Mouse (Mus musculus): ENCODE data around the gene Ins2. TPM values are rescaled to one million over a fixed set of nuclear protein-coding genes. Genes with fewer than 3 reads are reported as not detected.

Ins2 gene
- polyA plus RNA-seq, 1 experiment from 2014 or later = not detected

- Histone ChIP-seq H3K27me3 (ENCODE audit: insufficient read depth, poor library complexity, severe bottlenecking) (peaks cover 100% of the 10 kb centered on the region), H3K27ac (peak overlapping the region; percentile 99), H3K4me1 (peaks cover 46% of the 10 kb centered on the region), H3K9me3 (no peaks in the 10 kb centered on the region), H3K36me3 (peaks cover 19% of the 10 kb centered on the region), H3K4me3 (peak overlapping the region; percentile 83)
- DNase-seq (ENCODE audit: low spot score) = no peak
- 1% methylated on average over 25 of the region's 25 CpGs for WGBS
These were observed 82.1 kb downstream of the Ins2 start for GRCm38 (mm10) chr7:142661046-142661445.

- DNase-seq (ENCODE audit: low spot score) = peak; percentile 82
- H3K4me1 ChIP-seq = peaks cover 46% of the 10 kb centered on the region
- peak overlapping the region; percentile 99 for H3K27ac ChIP-seq
- H3K9me3 ChIP-seq = no peaks in the 10 kb centered on the region
- under 1% methylated on average over 29 of the region's 29 CpGs for WGBS
- H3K36me3 ChIP-seq = peaks cover 16% of the 10 kb centered on the region; the same call in 1 of the 2 replicates
- peak overlapping the region; percentile 83 for H3K4me3 ChIP-seq
- peaks cover 100% of the 10 kb centered on the region for H3K27me3 ChIP-seq (ENCODE audit: insufficient read depth, poor library complexity, severe bottlenecking)
These were observed 82.6 kb downstream of the Ins2 start for GRCm38 (mm10) chr7:142660651-142660945.

DNA sequence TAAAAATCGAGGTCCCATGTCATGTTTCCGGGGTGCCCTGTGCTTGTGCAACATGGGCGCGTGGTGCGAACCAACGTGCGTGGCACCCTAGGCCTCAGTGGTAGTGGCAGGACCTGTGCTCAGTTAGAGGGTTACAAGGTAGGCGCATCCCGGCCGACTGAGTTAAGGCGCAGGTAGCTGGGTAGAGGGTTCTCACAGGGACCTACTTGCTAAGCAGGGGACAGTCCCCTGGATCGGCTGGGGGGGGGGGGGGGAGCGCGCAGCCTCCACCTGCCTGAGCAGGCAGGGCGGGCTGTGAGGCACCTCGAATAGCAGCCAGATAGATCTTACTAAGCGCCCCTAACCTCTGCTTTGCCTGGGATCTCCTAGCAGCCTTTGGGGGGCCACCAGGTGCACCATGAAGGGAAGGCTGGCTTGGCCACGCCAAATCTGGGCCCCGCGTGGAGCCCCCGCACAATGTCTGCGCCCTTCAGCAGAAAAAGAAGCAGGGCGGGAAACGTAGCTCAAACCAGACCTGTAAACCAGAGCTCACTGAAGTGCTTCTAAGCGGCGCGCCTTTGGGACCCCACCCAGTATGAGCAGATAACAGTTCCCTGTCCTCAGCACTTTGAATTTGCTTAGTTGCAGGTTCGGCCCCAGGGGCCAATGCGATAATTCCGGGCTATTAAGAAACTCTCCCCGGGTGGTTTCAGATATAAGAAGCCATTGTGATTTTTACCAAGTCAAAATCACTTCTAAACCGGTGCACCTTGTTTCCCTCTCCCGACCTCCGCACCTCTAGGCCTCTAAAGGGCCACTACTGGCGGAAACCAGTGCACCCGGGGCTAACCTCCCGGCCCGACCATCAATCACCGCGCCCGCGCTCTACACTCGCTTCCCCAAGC is 83.2 kb downstream of the Ins2 start:
- H3K9me3 ChIP-seq = no peaks in the 10 kb centered on the region
- H3K4me1 ChIP-seq = peaks cover 42% of the 10 kb centered on the region
- peak overlapping the region; percentile 83 for H3K4me3 ChIP-seq
- H3K27me3 ChIP-seq (ENCODE audit: insufficient read depth, poor library complexity, severe bottlenecking) = peaks cover 100% of the 10 kb centered on the region
- peak overlapping the region; percentile 99 for H3K27ac ChIP-seq
- no peak for DNase-seq (ENCODE audit: low spot score)
- H3K36me3 ChIP-seq = peaks cover 19% of the 10 kb centered on the region
- WGBS = under 1% methylated on average over 43 of the region's 43 CpGs

DNA sequence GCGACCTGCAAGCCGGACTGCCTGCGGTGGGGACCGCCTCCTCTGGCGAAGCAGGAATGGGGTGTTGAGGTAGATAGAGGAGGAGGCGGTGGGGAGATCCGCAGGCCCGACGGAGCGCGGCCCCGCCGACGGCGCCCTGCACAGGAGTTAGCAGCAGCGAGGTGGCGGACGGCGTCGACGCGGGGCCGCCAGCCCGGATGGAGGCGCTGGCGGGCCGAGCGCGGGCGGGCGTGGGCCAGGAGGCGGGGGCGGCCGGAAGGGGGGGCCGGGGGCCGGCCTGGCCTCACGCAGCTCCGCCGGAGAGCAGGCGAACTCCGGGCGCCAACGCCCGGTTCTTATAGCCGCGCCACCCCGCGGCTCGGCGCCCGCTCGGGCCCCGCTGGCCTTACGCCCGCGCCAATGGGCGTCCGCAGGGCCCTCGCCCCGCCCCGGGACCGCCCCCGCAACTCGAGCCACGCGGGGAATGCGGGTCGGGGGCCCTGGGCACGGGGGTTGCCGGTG is 84.0 kb downstream of the Ins2 start:
- no peak for DNase-seq (ENCODE audit: low spot score)
- Histone ChIP-seq H3K9me3 (no peaks in the 10 kb centered on the region), H3K4me1 (peaks cover 44% of the 10 kb centered on the region), H3K27me3 (ENCODE audit: insufficient read depth, poor library complexity, severe bottlenecking) (peaks cover 100% of the 10 kb centered on the region), H3K4me3 (peak overlapping the region; percentile 83), H3K27ac (peak overlapping the region; percentile 99), H3K36me3 (peaks cover 27% of the 10 kb centered on the region)
- WGBS = 1% methylated on average over 69 of the region's 70 CpGs

DNA sequence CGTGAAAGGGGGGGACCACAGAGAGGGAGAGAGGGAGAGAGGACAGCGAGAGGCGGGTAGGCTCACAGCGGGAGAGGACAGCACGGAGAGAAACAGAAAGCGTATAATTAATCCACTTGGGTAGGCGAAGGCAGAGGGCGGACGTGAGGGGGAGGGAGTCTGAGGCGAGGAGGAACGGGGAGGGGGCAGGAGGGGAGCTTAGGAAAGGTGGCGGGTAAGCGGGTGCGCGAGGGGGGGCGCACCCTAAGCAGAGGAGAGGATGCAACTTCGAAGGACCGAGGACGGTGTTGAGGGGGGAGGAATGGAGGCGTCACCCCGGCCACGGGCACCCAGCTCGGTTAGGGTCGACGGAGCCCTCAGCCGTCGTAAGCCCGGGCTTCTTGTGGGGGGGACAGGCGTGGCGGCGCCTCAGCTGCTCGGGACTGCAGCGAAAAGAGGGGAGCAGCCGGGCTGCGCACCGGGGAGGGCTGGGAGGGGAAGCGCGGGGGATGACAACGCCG is 84.5 kb downstream of the Ins2 start:
- WGBS = under 1% methylated on average over 39 of the region's 40 CpGs
- DNase-seq (ENCODE audit: low spot score) = no peak

GRCm38 (mm10) chr7:142657821-142658614 is 85.2 kb downstream of the Ins2 start:
- 2% methylated on average over 33 of the region's 34 CpGs for WGBS
- DNase-seq (ENCODE audit: low spot score) = no peak
- Histone ChIP-seq H3K9me3 (no peaks in the 10 kb centered on the region), H3K36me3 (peaks cover 38% of the 10 kb centered on the region), H3K4me3 (peak overlapping the region; percentile 83), H3K27me3 (ENCODE audit: insufficient read depth, poor library complexity, severe bottlenecking) (peaks cover 98% of the 10 kb centered on the region), H3K4me1 (peaks cover 44% of the 10 kb centered on the region), H3K27ac (peak overlapping the region; percentile 99)

More for the DNA sequence above, 84.5 kb downstream of the Ins2 start:
- Histone ChIP-seq H3K4me1 (peaks cover 44% of the 10 kb centered on the region), H3K4me3 (peak overlapping the region; percentile 83), H3K27ac (peak overlapping the region; percentile 99), H3K9me3 (no peaks in the 10 kb centered on the region), H3K36me3 (peaks cover 32% of the 10 kb centered on the region), H3K27me3 (ENCODE audit: insufficient read depth, poor library complexity, severe bottlenecking) (peaks cover 100% of the 10 kb centered on the region)

GRCm38 (mm10) chr7:142657341-142657791 is 85.8 kb downstream of the Ins2 start:
- Histone ChIP-seq H3K36me3 (peaks cover 44% of the 10 kb centered on the region), H3K27ac (peak overlapping the region; percentile 99), H3K4me1 (peaks cover 44% of the 10 kb centered on the region), H3K4me3 (peak overlapping the region; percentile 83), H3K9me3 (no peaks in the 10 kb centered on the region), H3K27me3 (ENCODE audit: insufficient read depth, poor library complexity, severe bottlenecking) (peaks cover 98% of the 10 kb centered on the region)
- WGBS = 3% methylated on average over 8 of the region's 9 CpGs
- DNase-seq (ENCODE audit: low spot score) = peak; percentile 86

DNA sequence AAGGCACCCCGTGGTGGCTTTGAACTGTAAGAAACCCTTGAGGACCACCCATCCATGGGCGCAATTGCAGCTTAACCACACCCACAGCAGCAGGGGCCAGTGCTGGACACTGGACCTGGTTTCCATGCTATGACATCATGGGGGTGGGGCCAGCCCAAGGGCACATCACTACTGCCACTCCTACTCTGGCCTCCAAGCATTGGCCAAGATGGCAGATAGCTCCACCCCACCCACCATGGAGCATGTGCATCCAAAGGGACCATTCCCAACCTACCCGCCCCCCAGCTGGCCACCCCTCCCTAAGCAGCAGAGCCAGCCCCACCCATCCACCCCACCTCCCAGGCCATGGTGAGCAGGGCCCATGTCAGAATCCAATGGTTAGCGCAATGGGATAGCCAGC is 87.1 kb downstream of the Ins2 start:
- Histone ChIP-seq H3K36me3 (peaks cover 57% of the 10 kb centered on the region), H3K4me3 (peak overlapping the region; percentile 83), H3K4me1 (peaks cover 44% of the 10 kb centered on the region), H3K27me3 (ENCODE audit: insufficient read depth, poor library complexity, severe bottlenecking) (peaks cover 97% of the 10 kb centered on the region), H3K27ac (peak overlapping the region; percentile 99), H3K9me3 (no peaks in the 10 kb centered on the region)
- 32% methylated on average over 4 of the region's 4 CpGs for WGBS
- peak; percentile 90 for DNase-seq (ENCODE audit: low spot score)

DNA sequence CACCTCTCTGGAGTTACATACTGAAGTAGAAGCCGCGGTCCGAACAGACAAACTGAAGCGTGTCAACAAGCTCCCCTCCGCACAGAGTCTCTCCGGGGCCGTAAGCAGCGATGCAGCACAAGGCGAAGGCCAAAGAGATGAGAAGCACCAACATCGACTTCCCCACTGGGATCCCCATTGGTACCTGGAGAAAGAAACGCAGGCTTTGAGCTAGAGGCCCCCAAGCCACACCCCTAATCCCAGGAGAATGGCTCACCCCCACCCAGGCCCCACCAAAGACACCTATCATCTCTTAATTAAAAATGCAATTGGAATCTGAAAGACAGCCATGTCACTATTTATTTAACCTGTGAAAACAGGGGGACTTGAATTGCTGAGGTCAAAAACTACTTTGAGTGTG is 87.5 kb downstream of the Ins2 start:
- Histone ChIP-seq H3K27me3 (ENCODE audit: insufficient read depth, poor library complexity, severe bottlenecking) (peaks cover 93% of the 10 kb centered on the region), H3K4me3 (peak overlapping the region; percentile 83), H3K4me1 (peaks cover 40% of the 10 kb centered on the region), H3K36me3 (peaks cover 57% of the 10 kb centered on the region), H3K27ac (peak overlapping the region; percentile 99), H3K9me3 (no peaks in the 10 kb centered on the region)
- DNase-seq (ENCODE audit: low spot score) = no peak
- 6% methylated on average over 11 of the region's 11 CpGs for WGBS

- Histone ChIP-seq H3K9me3 (no peaks in the 10 kb centered on the region), H3K27ac (no peak overlapping the region), H3K36me3 (peaks cover 57% of the 10 kb centered on the region), H3K27me3 (ENCODE audit: insufficient read depth, poor library complexity, severe bottlenecking) (peaks cover 73% of the 10 kb centered on the region), H3K4me3 (peak overlapping the region; percentile 83; the same call in 1 of the 2 replicates), H3K4me1 (peaks cover 22% of the 10 kb centered on the region)
- DNase-seq (ENCODE audit: low spot score) = no peak
- WGBS = 21% methylated on average over 18 of the region's 18 CpGs
These were observed 89.5 kb downstream of the Ins2 start for GRCm38 (mm10) chr7:142653726-142654125.

DNA sequence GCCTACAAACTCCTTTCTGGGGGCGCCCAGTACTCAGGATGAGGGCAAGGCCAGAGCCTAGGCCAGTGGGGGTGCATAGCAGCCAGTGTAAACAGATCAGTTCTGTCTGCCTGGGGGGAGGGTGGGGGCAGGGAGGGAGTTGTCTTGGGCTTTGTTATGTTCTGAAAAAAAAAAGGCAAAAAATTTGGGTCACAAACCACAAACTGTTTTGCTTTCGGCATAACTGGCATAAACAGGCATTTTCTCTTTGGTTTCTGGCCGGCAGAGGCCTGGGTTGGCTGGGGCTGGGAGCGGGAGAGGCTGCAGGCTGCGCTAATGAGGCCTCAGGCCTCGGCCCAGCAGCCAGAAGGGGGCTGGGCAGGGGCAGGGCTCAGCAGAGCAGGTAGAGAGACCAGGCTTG is 96.5 kb downstream of the Ins2 start:
- Histone ChIP-seq H3K9me3 (no peaks in the 10 kb centered on the region), H3K36me3 (peaks cover 6% of the 10 kb centered on the region), H3K27ac (peak overlapping the region; percentile 73), H3K4me3 (no peak overlapping the region), H3K4me1 (peaks cover 26% of the 10 kb centered on the region), H3K27me3 (ENCODE audit: insufficient read depth, poor library complexity, severe bottlenecking) (peaks cover 6% of the 10 kb centered on the region; the same call in 1 of the 2 replicates)
- 43% methylated on average over 6 of the region's 6 CpGs for WGBS
- no peak for DNase-seq (ENCODE audit: low spot score)

- Histone ChIP-seq H3K27ac (peak overlapping the region; percentile 73), H3K27me3 (ENCODE audit: insufficient read depth, poor library complexity, severe bottlenecking) (no peaks in the 10 kb centered on the region), H3K36me3 (no peaks in the 10 kb centered on the region), H3K9me3 (no peaks in the 10 kb centered on the region), H3K4me1 (peaks cover 26% of the 10 kb centered on the region), H3K4me3 (peak overlapping the region; percentile 15; the same call in 1 of the 2 replicates)
- peak; percentile 84 for DNase-seq (ENCODE audit: low spot score)
- WGBS = 6% methylated on average over 5 of the region's 5 CpGs
These were observed 98.1 kb downstream of the Ins2 start for GRCm38 (mm10) chr7:142645045-142645444.
